8 mouse cellular contexts compared by ENCODE assay signal in genomic region chr15:80012527-80013201, GRCm38 (mm10). TPM values are rescaled to one million over a fixed set of nuclear protein-coding genes. Genes with fewer than 3 reads are reported as not detected.
DNase-seq lines count a peak whose midpoint lies in the region; ATAC-seq and TF ChIP-seq lines count a peak whose summit lies in the region.

No protein-coding gene starts in this region.

- H3K9me3 ChIP-seq in megakaryocyte, embryonic 14.5 days, result no peaks in the 10 kb centered on the region
- no peaks in the 10 kb centered on the region for H3K9me3 ChIP-seq in embryonic facial prominence, embryonic 10.5 days
- H3K9me3 ChIP-seq in heart, embryonic 12.5 days (replicated peaks), result no peaks in the 10 kb centered on the region
- no peaks in the 10 kb centered on the region for H3K9me3 ChIP-seq in kidney, embryonic 15.5 days (replicated peaks)

- no peaks in the 10 kb centered on the region for H3K27me3 ChIP-seq in megakaryocyte, embryonic 14.5 days (replicated peaks)
- peaks cover 91% of the 10 kb centered on the region for H3K27me3 ChIP-seq in embryonic facial prominence, embryonic 10.5 days (replicated peaks; ENCODE audit: low read depth, poor library complexity, severe bottlenecking)
- peaks cover 76% of the 10 kb centered on the region for H3K27me3 ChIP-seq in heart, embryonic 12.5 days (replicated peaks)
- peaks cover 62% of the 10 kb centered on the region for H3K27me3 ChIP-seq in kidney, embryonic 15.5 days
- peaks cover 15% of the 10 kb centered on the region for H3K27me3 ChIP-seq in liver, adult 2 months (ENCODE audit: control insufficient read depth, insufficient read depth, low read length)

- no peak for TF ChIP-seq CTCF in liver, adult 2 months (IDR thresholded peaks at IDR 0.05; ENCODE audit: low read depth, low read length)

- H3K4me1 ChIP-seq in megakaryocyte, embryonic 14.5 days, result peaks cover 78% of the 10 kb centered on the region
- peaks cover 47% of the 10 kb centered on the region for H3K4me1 ChIP-seq in embryonic facial prominence, embryonic 10.5 days
- peaks cover 39% of the 10 kb centered on the region for H3K4me1 ChIP-seq in heart, embryonic 12.5 days (replicated peaks)
- peaks cover 54% of the 10 kb centered on the region for H3K4me1 ChIP-seq in kidney, embryonic 15.5 days
- H3K4me1 ChIP-seq in liver, adult 2 months (ENCODE audit: control insufficient read depth, insufficient read depth, low read length), result no peaks in the 10 kb centered on the region; the same call in 1 of the 2 replicates

- WGBS in embryonic facial prominence, embryonic 10.5 days, result under 1% methylated on average over 60 of the region's 60 CpGs
- under 1% methylated on average over 59 of the region's 60 CpGs for WGBS in heart, embryonic 12.5 days
- WGBS in kidney, embryonic 15.5 days, result under 1% methylated on average over 57 of the region's 60 CpGs
- 1% methylated on average over 54 of the region's 60 CpGs for whole genome bisulfite sequencing in liver, adult 2 months

- no peak for TF ChIP-seq POLR2A in liver, adult 2 months (IDR thresholded peaks at IDR 0.05; ENCODE audit: extremely low read depth, insufficient read depth, low read length)

- peak overlapping the region; percentile 81 for H3K9ac ChIP-seq in heart, embryonic 12.5 days
- peak overlapping the region; percentile 71 for H3K9ac ChIP-seq in kidney, embryonic 15.5 days
- peak overlapping the region; percentile 76 for H3K9ac ChIP-seq in liver, adult 2 months (ENCODE audit: low read depth, low read length)

- peak overlapping the region; percentile 84 for H3K27ac ChIP-seq in embryonic facial prominence, embryonic 10.5 days (replicated peaks)
- no peak overlapping the region for H3K27ac ChIP-seq in heart, embryonic 12.5 days (ENCODE audit: poor library complexity, severe bottlenecking)
- peak overlapping the region; percentile 81 for H3K27ac ChIP-seq in kidney, embryonic 15.5 days
- H3K27ac ChIP-seq in liver, adult 2 months (replicated peaks; ENCODE audit: insufficient read depth, low read depth, low read length), result no peak overlapping the region

- H3K36me3 ChIP-seq in megakaryocyte, embryonic 14.5 days (replicated peaks; ENCODE audit: low read length), result peaks cover 38% of the 10 kb centered on the region
- H3K36me3 ChIP-seq in embryonic facial prominence, embryonic 10.5 days (replicated peaks), result no peaks in the 10 kb centered on the region
- H3K36me3 ChIP-seq in heart, embryonic 12.5 days, result no peaks in the 10 kb centered on the region
- H3K36me3 ChIP-seq in kidney, embryonic 15.5 days, result no peaks in the 10 kb centered on the region
- H3K36me3 ChIP-seq in liver, adult 2 months (ENCODE audit: control insufficient read depth, insufficient read depth, low read length), result no peaks in the 10 kb centered on the region

- peak overlapping the region; percentile 98 for H3K4me2 ChIP-seq in heart, embryonic 12.5 days
- peak overlapping the region; percentile 96 for H3K4me2 ChIP-seq in kidney, embryonic 15.5 days

- no peak for ATAC-seq in megakaryocyte, adult 5-6 weeks (ENCODE audit: poor library complexity, severe bottlenecking)
- ATAC-seq in heart, embryonic 12.5 days (ENCODE audit: insufficient number of reproducible peaks, low FRiP score), result peak; percentile 34; the same call in 1 of the 2 replicates
- peak; percentile 82 for ATAC-seq in kidney, embryonic 15.5 days (replicated peaks; ENCODE audit: low FRiP score)

- H3K79me2 ChIP-seq in liver, adult 2 months (ENCODE audit: control insufficient read depth, insufficient read depth, low read length), result 0 out of 2 replicates have a peak, but pooled peaks cover 3% of the 10 kb centered on the region

- H3K4me3 ChIP-seq in megakaryocyte, embryonic 14.5 days (replicated peaks), result peak overlapping the region; percentile 100
- peak overlapping the region; percentile 72 for H3K4me3 ChIP-seq in embryonic facial prominence, embryonic 10.5 days
- H3K4me3 ChIP-seq in heart, embryonic 12.5 days, result peak overlapping the region; percentile 63
- peak overlapping the region; percentile 66 for H3K4me3 ChIP-seq in kidney, embryonic 15.5 days (replicated peaks)
- H3K4me3 ChIP-seq in liver, adult 2 months (ENCODE audit: insufficient read depth, low read depth, low read length), result peak overlapping the region; percentile 59

- peak; percentile 78 for DNase-seq in embryonic facial prominence, embryonic 10.5 days (ENCODE audit: low spot score)
- DNase-seq in liver, adult 2 months (ENCODE audit: extremely low read depth, low read depth, low spot score), result no peak
- peak; percentile 60 for DNase-seq in naive thymus-derived CD4-positive, alpha-beta T cell, adult 2 months (ENCODE audit: low read depth)
- DNase-seq in thymus, postnatal 14 days, result peak; percentile 46

RNA-seq across cellular contexts. Expression of gene Pdgfb, which starts 2.1 kb away (rescaled TPM):
- 107 and 125 TPM in 2 replicates for polyA plus RNA-seq in megakaryocyte, embryonic 14.5 days (2012; ENCODE audit: insufficient read depth, low replicate concordance)
- total RNA-seq in megakaryocyte, adult 5-6 weeks (2015), result 1.3 and 1.6 TPM in 2 replicates
- 0.40 and 1.7 TPM in 2 replicates for total RNA-seq in megakaryocyte, adult 5-6 weeks (2017)
- 1.4 and 1.6 TPM in 2 replicates for polyA plus RNA-seq in embryonic facial prominence, embryonic 10.5 days (2016; fragmentation: Nextera tagmentation; extraction: Ambion mirVana)
- polyA plus RNA-seq in heart, embryonic 12.5 days (2016; fragmentation: Nextera tagmentation; extraction: Ambion mirVana), result 1.7 and 2.3 TPM in 2 replicates
- 3.8 and 5.1 TPM in 2 replicates for polyA plus RNA-seq in kidney, embryonic 15.5 days (2015; fragmentation: Nextera tagmentation; extraction: Ambion mirVana)
- total RNA-seq in liver, adult 2 months (2014; rRNA removed), result 0.65 and 1.6 TPM in 2 replicates
- polyA plus RNA-seq in liver, adult 2 months (2012; rRNA removed), result 1.0 and 1.2 TPM in 2 replicates

RNA-seq across cellular contexts. Expression of gene Cbx7, which starts 41.7 kb away (rescaled TPM):
- 2.2 and 5.7 TPM in 2 replicates for polyA plus RNA-seq in megakaryocyte, embryonic 14.5 days (2012; ENCODE audit: insufficient read depth, low replicate concordance)
- total RNA-seq in megakaryocyte, adult 5-6 weeks (2015), result 4.9 and 5.5 TPM in 2 replicates
- 3.9 and 7.0 TPM in 2 replicates for total RNA-seq in megakaryocyte, adult 5-6 weeks (2017)
- 2.1 and 2.4 TPM in 2 replicates for polyA plus RNA-seq in embryonic facial prominence, embryonic 10.5 days (2016; fragmentation: Nextera tagmentation; extraction: Ambion mirVana)
- 1.4 and 1.7 TPM in 2 replicates for polyA plus RNA-seq in heart, embryonic 12.5 days (2016; fragmentation: Nextera tagmentation; extraction: Ambion mirVana)
- 2.9 and 3.0 TPM in 2 replicates for polyA plus RNA-seq in kidney, embryonic 15.5 days (2015; fragmentation: Nextera tagmentation; extraction: Ambion mirVana)
- 4.0 and 4.4 TPM in 2 replicates for total RNA-seq in liver, adult 2 months (2014; rRNA removed)
- polyA plus RNA-seq in liver, adult 2 months (2012; rRNA removed), result 7.5 and 10.1 TPM in 2 replicates

Comparison
In these comparisons a context has a peak if more than half of its experiments do, and no peak if none do; other contexts are left out.
1. H3K27ac ChIP-seq: peak in embryonic facial prominence, embryonic 10.5 days (single experiment) and kidney, embryonic 15.5 days (single experiment); none in heart, embryonic 12.5 days (single experiment) and liver, adult 2 months (single experiment).
2. RNA of gene Pdgfb, which starts 2.1 kb away (polyA plus RNA-seq): 107 to 125 TPM in megakaryocyte, embryonic 14.5 days; 3.8 to 5.1 TPM in kidney, embryonic 15.5 days, 1.7 to 2.3 TPM in heart, embryonic 12.5 days, 1.4 to 1.6 TPM in embryonic facial prominence, embryonic 10.5 days and 1.0 to 1.2 TPM in liver, adult 2 months; every median in the first group is over 10 times any median in the second.
3. Peak in every context shown above with its lines, with median percentiles within 50 percentile points of each other: H3K4me3 ChIP-seq and H3K9ac ChIP-seq.